Mouse (Mus musculus): ENCODE results near the gene Cubn.

Cubn gene

GRCm38 (mm10) chr2:13484566-13484965 lies 7.0 kb downstream of the Cubn start:
- DNase-seq (ENCODE audit: low spot score): no peak

DNA sequence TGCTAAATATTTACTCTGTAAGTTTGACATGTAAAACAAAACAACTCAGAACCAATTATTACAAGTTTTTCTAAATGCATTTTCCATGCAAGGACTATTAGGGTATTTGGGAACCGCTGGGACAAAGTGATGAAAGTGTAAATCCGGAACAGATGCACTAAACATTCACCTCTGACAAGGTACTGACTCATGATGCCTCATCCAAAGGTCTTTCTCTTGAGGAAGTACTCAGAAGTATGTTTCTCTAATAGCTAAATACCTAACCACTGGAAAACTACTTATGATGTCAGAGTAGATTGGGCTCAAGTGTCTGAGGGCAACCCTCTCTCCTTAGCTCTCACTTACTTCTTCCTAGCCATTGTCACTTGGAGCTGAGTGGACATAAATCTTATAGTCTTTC lies 10.9 kb downstream of the Cubn start:
- no peak for DNase-seq (ENCODE audit: low spot score)

GRCm38 (mm10) chr2:13479165-13479564 lies 12.4 kb downstream of the Cubn start:
- DNase-seq (ENCODE audit: low spot score): no peak

GRCm38 (mm10) chr2:13470108-13470507 lies 21.5 kb downstream of the Cubn start:
- no peak for DNase-seq (ENCODE audit: low spot score)

GRCm38 (mm10) chr2:13469641-13470040 lies 22.0 kb downstream of the Cubn start:
- DNase-seq (ENCODE audit: low spot score): no peak

- DNase-seq (ENCODE audit: low spot score): no peak
Observed at GRCm38 (mm10) chr2:13466685-13467084, 24.9 kb downstream of the Cubn start.

- no peak for DNase-seq (ENCODE audit: low spot score)
Observed at GRCm38 (mm10) chr2:13458088-13458487, 33.5 kb downstream of the Cubn start.

DNA sequence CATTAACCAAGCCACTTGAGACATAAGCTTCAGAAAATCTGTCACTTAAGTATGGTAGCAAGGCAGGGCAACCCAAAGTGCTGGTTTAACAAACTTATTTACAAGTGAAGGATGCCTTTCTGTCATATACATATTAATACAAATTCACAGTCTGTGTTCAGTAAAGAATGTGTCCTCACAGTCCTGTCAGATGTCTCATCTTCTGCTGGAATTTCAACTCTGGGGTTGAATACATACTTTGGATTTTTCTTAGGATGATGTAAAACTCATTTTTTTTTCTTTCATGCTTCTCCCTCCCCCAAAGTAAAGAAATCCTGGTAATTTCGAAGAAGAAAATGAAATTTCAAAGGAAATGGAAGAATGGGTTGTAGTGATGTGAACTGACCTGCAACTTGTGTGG lies 34.8 kb downstream of the Cubn start:
- no peak for DNase-seq (ENCODE audit: low spot score)

DNA sequence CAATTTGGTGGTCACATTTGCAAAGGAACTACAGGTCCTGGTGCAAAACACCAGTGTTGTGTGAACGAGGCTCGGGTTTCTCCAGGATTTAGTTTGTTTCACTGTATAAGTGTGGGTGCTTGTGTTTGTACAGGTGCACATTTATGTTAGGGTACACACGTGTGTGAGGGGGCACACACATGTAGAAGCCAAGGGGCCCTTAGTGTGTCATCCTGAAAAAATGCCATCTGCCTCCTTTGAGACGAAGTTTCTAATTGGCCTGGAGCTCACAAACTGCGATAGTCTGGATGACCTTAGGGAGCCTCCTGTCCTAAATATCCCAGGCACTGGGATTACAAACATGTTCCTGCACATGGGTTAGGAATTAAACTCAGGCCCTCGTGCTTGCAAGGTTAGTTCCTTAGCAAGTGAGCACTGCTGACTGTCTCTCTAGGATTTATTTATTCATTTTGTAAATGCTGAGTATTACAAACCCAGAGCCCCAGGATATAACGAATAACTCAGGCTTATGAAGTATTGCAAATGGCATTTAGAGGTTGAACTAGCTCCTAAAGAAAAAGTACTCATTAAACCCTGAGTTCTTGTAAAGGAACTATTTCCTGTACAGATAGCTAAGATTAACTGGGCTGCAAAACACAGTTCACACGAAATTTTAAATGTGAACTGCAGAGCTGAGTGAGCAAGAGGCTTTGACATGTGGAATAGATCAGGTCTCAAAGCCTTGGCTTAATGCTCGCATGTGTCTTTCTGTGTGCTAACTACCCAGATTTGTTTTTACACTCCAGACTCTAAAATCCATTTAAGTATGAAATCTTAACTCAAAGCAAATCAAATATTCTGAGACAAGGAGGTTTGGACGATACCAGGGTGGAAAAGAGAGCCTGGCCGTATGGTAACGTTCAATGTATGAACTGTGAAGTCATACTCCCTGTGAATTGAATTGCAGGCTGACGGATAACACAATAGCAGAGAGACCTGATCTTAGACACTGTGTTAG lies 39.8 kb downstream of the Cubn start:
- no peak for DNase-seq (ENCODE audit: low spot score)

- DNase-seq (ENCODE audit: low spot score): no peak
Observed at GRCm38 (mm10) chr2:13450895-13451294, 40.7 kb downstream of the Cubn start.

DNA sequence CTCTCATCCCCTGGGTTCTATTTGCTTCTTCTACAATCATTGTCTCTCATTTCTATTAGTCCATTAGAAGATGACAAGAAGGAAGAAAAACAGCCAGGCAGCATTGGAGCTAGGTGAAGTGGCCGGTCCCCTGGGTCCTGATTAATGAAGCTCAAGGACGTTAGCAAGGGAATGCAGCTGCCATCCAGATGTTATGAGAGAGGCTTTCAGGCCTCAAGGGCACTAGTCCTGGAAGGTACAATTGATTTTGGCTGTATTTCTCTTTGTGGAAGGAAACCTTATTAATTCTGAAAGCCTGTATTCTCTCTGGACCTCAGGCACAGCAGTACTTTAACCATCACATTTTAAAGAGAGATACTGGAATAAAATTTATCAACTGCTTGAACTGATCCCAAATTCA lies 41.1 kb downstream of the Cubn start:
- DNase-seq (ENCODE audit: low spot score): no peak

- DNase-seq (ENCODE audit: low spot score): no peak
Observed at GRCm38 (mm10) chr2:13445156-13445555, 46.5 kb downstream of the Cubn start.

- no peak for DNase-seq (ENCODE audit: low spot score)
Observed at GRCm38 (mm10) chr2:13438983-13439382, 52.6 kb downstream of the Cubn start.

DNA sequence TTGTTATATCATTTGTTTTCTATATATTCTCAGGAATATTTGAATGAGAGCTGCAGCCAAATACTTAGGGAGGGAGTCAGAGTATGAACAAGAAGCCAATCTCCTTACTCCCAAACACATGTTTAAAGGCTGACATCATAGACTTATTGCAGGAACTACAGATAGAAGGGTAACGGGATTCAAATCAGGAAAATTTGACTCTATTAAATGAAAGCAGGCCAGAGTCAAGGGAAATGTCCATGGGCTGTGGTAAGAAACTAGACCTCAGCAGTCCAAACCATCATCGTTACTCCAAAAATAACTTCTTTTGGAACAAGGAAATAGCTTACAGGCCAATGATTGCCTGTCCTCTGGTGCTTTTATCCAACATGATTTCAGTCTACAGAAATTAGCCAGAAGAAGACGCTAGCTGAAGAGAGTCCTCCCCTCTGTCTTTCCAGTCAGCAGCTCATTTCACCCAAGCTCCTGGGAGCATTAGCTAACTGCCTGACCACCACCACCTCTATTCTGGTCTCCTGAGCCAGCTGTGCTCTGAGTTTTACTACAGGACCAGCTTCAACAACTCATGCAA lies 53.3 kb downstream of the Cubn start:
- no peak for DNase-seq (ENCODE audit: low spot score)

GRCm38 (mm10) chr2:13432002-13432401 lies 59.6 kb downstream of the Cubn start:
- DNase-seq (ENCODE audit: low spot score): no peak

DNA sequence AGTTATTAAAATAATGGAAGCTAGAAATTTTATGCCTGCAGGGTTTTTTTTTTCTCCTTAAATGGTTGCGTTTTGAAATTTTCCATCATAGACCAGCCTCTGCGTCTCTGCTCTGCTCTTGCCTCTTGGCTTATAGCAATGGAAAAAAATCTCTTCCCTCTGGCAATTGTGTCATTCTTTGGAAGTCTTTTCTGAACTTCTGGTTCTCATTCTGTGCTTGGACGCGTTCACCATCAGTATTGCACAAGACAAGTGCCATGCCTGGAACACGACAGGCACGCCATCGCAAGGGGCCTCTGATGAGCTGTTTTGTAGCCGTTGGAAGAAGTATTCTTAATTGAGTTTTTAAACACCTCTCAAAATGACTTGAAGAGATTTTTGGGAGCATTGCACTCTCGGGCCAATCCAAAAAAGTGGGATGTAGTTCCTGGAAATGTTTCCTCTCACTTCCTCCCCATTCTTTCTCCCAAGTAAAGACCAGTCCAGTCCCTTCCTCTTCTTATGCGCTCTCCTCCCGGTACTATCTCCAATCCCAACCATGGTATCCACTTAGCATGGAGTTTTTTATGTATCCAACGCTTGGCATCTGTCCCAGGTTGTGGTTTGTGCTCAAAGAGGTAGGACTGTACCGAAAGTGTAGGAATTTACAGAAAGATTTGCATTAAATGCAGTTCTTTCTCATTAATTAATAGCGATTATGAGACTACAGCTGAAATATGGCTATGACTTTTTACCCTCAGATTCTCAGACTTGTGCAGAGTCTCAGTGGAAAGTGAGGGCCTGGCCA lies 69.4 kb downstream of the Cubn start:
- DNase-seq (ENCODE audit: low spot score): no peak

GRCm38 (mm10) chr2:13416765-13417524 lies 74.7 kb downstream of the Cubn start:
- DNase-seq (ENCODE audit: low spot score): no peak

- peak; percentile 92 for DNase-seq (ENCODE audit: low spot score)
Observed at GRCm38 (mm10) chr2:13413520-13414178, 78.0 kb downstream of the Cubn start.

GRCm38 (mm10) chr2:13410660-13411059 lies 81.0 kb downstream of the Cubn start:
- no peak for DNase-seq (ENCODE audit: low spot score)

DNA sequence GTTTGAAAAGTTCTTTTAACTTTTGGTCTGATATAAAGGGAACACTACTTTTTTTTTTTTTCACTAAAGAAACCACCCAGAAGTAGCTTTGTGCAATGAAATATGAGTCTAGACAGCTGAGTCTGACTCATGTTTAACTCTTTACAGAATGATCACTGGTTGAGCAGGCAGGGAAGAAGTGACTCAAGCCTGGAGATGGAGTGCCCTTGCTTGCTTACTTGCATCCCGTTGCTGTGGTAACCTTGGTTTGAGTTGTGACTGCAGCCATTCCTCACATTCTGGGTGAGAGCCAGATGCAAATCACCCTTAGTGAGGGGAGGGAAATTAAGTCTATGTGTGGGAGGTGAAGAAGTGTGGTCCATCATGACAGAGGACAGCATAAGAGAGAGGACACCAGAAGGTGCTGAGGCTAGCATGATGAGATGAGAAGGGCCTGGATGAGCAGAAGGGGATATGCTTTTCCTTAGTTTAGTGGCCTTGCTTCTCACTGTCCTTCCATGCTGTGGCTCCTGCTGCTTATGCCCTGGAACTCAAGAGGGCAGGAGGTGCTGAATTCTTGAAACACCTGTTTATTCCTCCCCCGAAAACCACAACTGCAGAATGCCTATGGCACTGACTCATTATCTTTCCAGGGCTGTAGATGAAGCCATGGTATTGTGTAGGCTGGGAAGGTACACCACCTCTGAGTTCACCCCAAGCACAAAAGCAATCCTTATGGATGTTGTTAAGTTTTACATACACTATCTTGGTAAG lies 81.7 kb downstream of the Cubn start:
- peak; percentile 28 for DNase-seq (ENCODE audit: low spot score)

- no peak for DNase-seq (ENCODE audit: low spot score)
Observed at GRCm38 (mm10) chr2:13408333-13408732, 83.3 kb downstream of the Cubn start.

Data from T-cell, adult 2 months (primary cell).